Mouse (Mus musculus): ENCODE data around the gene Agxt. TPM values are rescaled to one million over a fixed set of nuclear protein-coding genes. Genes with fewer than 3 reads are reported as not detected.

The Agxt gene
- not detected for polyA plus RNA-seq (2012; fragmentation: generic; extraction: Trizol)

- Histone ChIP-seq H3K4me3 (no peak within 1 kb of the TSS), H3K4me2 (ENCODE audit: low read depth) (no peak within 1 kb of the TSS), H3K36me3 (ENCODE audit: control insufficient read depth, insufficient read depth) (no peaks in the 10 kb centered on the region), H3K79me2 (ENCODE audit: control insufficient read depth, insufficient read depth) (no peaks in the 10 kb centered on the region), H3K27me3 (ENCODE audit: control insufficient read depth, insufficient read depth, insufficient read length) (no peaks in the 10 kb centered on the region), H3ac (ENCODE audit: control insufficient read depth, insufficient read length) (no peak within 1 kb of the TSS)
- TF ChIP-seq E2F4 (IDR thresholded peaks at IDR 0.05; ENCODE audit: insufficient read depth) (no peak), CEBPB (IDR thresholded peaks at IDR 0.05; ENCODE audit: insufficient read depth, poor library complexity, severe bottlenecking) (no peak), TCF12 (IDR thresholded peaks at IDR 0.05; ENCODE audit: insufficient read depth, poor library complexity, severe bottlenecking) (no peak), MYOG (IDR thresholded peaks at IDR 0.05; ENCODE audit: control insufficient read depth in 1 of 3, insufficient read depth in 1 of 3, insufficient read length in 2 of 3, low read depth in 2 of 3) (no peak), MYOD1 (IDR thresholded peaks at IDR 0.05; ENCODE audit: control insufficient read depth in 1 of 3, insufficient read length in 2 of 3, low read depth in 2 of 3) (no peak), SRF (IDR thresholded peaks at IDR 0.05; ENCODE audit: control insufficient read depth, insufficient read length, low read depth) (no peak), POLR2AphosphoS2 (IDR thresholded peaks at IDR 0.05; ENCODE audit: insufficient read length, low read depth) (no peak), POLR2A (IDR thresholded peaks at IDR 0.05; ENCODE audit: insufficient read length, low read depth) (no peak), REST (IDR thresholded peaks at IDR 0.05; ENCODE audit: insufficient read depth, insufficient read length) (no peak), USF1 (IDR thresholded peaks at IDR 0.05; ENCODE audit: low read depth) (no peak), MAX (IDR thresholded peaks at IDR 0.05; ENCODE audit: low read depth) (no peak), TCF3 (IDR thresholded peaks at IDR 0.05; ENCODE audit: insufficient read length, low read depth) (no peak)
Observed at GRCm38 (mm10) chr1:93135036-93135526, at the start of gene Agxt. Gene Agxt (plus strand): TSS chr1:93135240.

GRCm38 (mm10) chr1:93092582-93092981, 42.5 kb upstream of the Agxt start:
- H3K36me3 ChIP-seq (ENCODE audit: control insufficient read depth, insufficient read depth), result no peaks in the 10 kb centered on the region
- H3K4me2 ChIP-seq (ENCODE audit: low read depth), result no peak overlapping the region
- TF ChIP-seq MYOD1 (IDR thresholded peaks at IDR 0.05; ENCODE audit: control insufficient read depth in 1 of 3, insufficient read length in 2 of 3, low read depth in 2 of 3) (no peak), E2F4 (IDR thresholded peaks at IDR 0.05; ENCODE audit: insufficient read depth) (no peak), REST (IDR thresholded peaks at IDR 0.05; ENCODE audit: insufficient read depth, insufficient read length) (no peak), USF1 (IDR thresholded peaks at IDR 0.05; ENCODE audit: low read depth) (no peak), MAX (IDR thresholded peaks at IDR 0.05; ENCODE audit: low read depth) (no peak), MYOG (IDR thresholded peaks at IDR 0.05; ENCODE audit: control insufficient read depth in 1 of 3, insufficient read depth in 1 of 3, insufficient read length in 2 of 3, low read depth in 2 of 3) (no peak), TCF12 (IDR thresholded peaks at IDR 0.05; ENCODE audit: insufficient read depth, poor library complexity, severe bottlenecking) (no peak), SRF (IDR thresholded peaks at IDR 0.05; ENCODE audit: control insufficient read depth, insufficient read length, low read depth) (no peak), TCF3 (IDR thresholded peaks at IDR 0.05; ENCODE audit: insufficient read length, low read depth) (no peak), POLR2A (IDR thresholded peaks at IDR 0.05; ENCODE audit: insufficient read length, low read depth) (no peak), POLR2AphosphoS2 (IDR thresholded peaks at IDR 0.05; ENCODE audit: insufficient read length, low read depth) (no peak), CEBPB (IDR thresholded peaks at IDR 0.05; ENCODE audit: insufficient read depth, poor library complexity, severe bottlenecking) (no peak)
- H3K79me2 ChIP-seq (ENCODE audit: control insufficient read depth, insufficient read depth), result no peaks in the 10 kb centered on the region
- H3K27me3 ChIP-seq (ENCODE audit: control insufficient read depth, insufficient read depth, insufficient read length), result no peaks in the 10 kb centered on the region
- H3K4me3 ChIP-seq, result no peak overlapping the region
- no peak overlapping the region for H3ac ChIP-seq (ENCODE audit: control insufficient read depth, insufficient read length)

GRCm38 (mm10) chr1:93098956-93099355, 36.1 kb upstream of the Agxt start:
- no peak overlapping the region for H3ac ChIP-seq (ENCODE audit: control insufficient read depth, insufficient read length)
- no peaks in the 10 kb centered on the region for H3K79me2 ChIP-seq (ENCODE audit: control insufficient read depth, insufficient read depth)
- H3K36me3 ChIP-seq (ENCODE audit: control insufficient read depth, insufficient read depth), result no peaks in the 10 kb centered on the region
- TF ChIP-seq SRF (IDR thresholded peaks at IDR 0.05; ENCODE audit: control insufficient read depth, insufficient read length, low read depth), result no peak
- no peak for TF ChIP-seq POLR2A (IDR thresholded peaks at IDR 0.05; ENCODE audit: insufficient read length, low read depth)
- no peak for TF ChIP-seq MAX (IDR thresholded peaks at IDR 0.05; ENCODE audit: low read depth)
- no peak for TF ChIP-seq USF1 (IDR thresholded peaks at IDR 0.05; ENCODE audit: low read depth)
- TF ChIP-seq CEBPB (IDR thresholded peaks at IDR 0.05; ENCODE audit: insufficient read depth, poor library complexity, severe bottlenecking), result no peak
- TF ChIP-seq MYOG (IDR thresholded peaks at IDR 0.05; ENCODE audit: control insufficient read depth in 1 of 3, insufficient read depth in 1 of 3, insufficient read length in 2 of 3, low read depth in 2 of 3), result no peak
- TF ChIP-seq POLR2AphosphoS2 (IDR thresholded peaks at IDR 0.05; ENCODE audit: insufficient read length, low read depth), result no peak
- no peak for TF ChIP-seq TCF12 (IDR thresholded peaks at IDR 0.05; ENCODE audit: insufficient read depth, poor library complexity, severe bottlenecking)
- TF ChIP-seq MYOD1 (IDR thresholded peaks at IDR 0.05; ENCODE audit: control insufficient read depth in 1 of 3, insufficient read length in 2 of 3, low read depth in 2 of 3), result no peak
- no peak for TF ChIP-seq E2F4 (IDR thresholded peaks at IDR 0.05; ENCODE audit: insufficient read depth)
- no peak overlapping the region for H3K4me2 ChIP-seq (ENCODE audit: low read depth)
- H3K4me3 ChIP-seq, result no peak overlapping the region
- H3K27me3 ChIP-seq (ENCODE audit: control insufficient read depth, insufficient read depth, insufficient read length), result peaks cover 31% of the 10 kb centered on the region

- Histone ChIP-seq H3K79me2 (ENCODE audit: control insufficient read depth, insufficient read depth) (no peaks in the 10 kb centered on the region), H3ac (ENCODE audit: control insufficient read depth, insufficient read length) (no peak overlapping the region), H3K4me3 (no peak overlapping the region), H3K27me3 (ENCODE audit: control insufficient read depth, insufficient read depth, insufficient read length) (peaks cover 40% of the 10 kb centered on the region), H3K36me3 (ENCODE audit: control insufficient read depth, insufficient read depth) (no peaks in the 10 kb centered on the region), H3K4me2 (ENCODE audit: low read depth) (peak overlapping the region; percentile 61)
- TF ChIP-seq REST (IDR thresholded peaks at IDR 0.05; ENCODE audit: insufficient read depth, insufficient read length) (no peak), MYOG (IDR thresholded peaks at IDR 0.05; ENCODE audit: control insufficient read depth in 1 of 3, insufficient read depth in 1 of 3, insufficient read length in 2 of 3, low read depth in 2 of 3) (no peak)
Observed at GRCm38 (mm10) chr1:93100243-93100575, 34.8 kb upstream of the Agxt start.
